Mouse (Mus musculus) right cerebral cortex, adult 18-20 months (tissue): ENCODE data around the gene Dennd4c.
"Not testable (repeated sequence)": the region's sequence is repeated elsewhere in the genome, so short reads cannot be mapped to it uniquely, and the experiment has no call there.

Experiments
- DNase-seq: peaks from one replicate; pipeline ENCODE4 v3.0.0; 2022; ENCODE audit warnings: mixed read lengths

Dennd4c gene

DNA sequence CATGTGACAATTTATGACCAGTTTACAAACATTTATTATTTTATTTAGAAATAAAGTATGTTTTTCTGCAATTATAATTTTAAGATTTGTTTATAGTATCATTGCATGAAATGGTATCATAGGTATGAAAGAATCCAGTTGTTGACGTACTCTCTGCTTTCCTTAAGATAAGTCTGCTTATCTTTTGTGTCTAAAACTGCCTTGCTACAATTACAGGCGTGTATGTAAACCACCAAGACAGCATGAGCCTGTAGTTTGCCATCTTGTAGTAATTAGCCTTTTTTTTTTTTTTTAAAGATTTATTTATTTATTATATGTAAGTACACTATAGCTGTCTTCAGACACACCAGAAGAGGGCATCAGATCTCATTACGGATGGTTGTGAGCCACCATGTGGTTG is 66.5 kb downstream of the Dennd4c start:
- DNase-seq: no peak

DNA sequence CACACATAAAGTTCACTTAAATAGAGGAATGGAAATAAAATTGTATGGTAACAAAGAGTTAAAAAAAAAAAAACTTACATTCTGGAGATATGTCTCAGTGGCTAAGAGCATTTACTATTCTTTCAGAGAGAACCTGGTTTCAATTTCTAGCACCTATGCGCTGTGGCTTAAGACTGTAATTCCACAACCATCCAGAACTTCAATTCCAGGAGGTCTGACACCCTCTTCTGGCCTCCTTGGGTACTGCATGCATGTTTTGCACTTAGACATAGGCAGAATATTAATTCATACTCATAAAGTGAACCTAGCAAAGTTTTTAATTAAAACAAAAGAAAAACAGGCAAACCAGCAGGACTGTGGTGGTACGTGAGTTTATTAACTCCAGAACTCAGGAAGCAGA is 74.8 kb downstream of the Dennd4c start:
- DNase-seq: peak; percentile 15

DNA sequence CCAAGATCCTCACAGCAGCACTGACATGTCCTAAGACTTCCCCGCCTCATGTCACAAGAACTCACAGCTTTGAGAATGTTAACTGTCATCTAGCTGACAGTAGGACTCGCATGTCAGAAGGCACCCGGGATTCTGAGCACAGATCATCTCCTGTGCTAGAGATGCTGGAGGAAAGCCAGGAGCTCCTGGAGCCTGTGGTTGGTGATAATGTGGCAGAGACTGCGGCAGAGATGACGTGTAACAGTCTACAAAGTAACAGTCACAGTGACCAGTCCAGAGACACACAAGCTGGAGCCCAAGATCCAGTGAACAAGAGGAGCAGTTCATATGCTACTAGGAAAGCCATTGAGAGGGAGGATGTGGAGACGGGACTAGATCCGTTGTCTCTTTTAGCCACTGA is 76.8 kb downstream of the Dennd4c start:
- peak; percentile 15 for DNase-seq

DNA sequence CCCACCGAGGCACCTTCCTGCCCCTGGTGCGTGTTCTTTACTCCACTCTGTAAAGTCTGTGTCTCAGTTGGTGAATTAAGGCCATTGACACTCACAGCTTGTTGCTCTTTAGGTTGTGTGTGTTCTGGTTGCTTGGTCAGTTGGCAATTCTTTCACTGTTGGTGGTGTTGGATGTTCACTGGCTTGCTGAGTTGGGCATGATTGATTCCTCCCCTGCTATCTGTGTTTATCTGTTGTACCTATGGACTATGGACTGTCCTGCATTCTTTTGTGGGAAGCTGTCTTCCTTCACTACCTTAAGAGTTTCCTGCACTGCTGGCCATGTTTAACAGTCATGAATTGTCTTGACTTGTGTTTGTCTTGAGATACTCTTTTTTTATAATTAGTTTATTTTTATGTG is 83.5 kb downstream of the Dennd4c start:
- no peak for DNase-seq

DNA sequence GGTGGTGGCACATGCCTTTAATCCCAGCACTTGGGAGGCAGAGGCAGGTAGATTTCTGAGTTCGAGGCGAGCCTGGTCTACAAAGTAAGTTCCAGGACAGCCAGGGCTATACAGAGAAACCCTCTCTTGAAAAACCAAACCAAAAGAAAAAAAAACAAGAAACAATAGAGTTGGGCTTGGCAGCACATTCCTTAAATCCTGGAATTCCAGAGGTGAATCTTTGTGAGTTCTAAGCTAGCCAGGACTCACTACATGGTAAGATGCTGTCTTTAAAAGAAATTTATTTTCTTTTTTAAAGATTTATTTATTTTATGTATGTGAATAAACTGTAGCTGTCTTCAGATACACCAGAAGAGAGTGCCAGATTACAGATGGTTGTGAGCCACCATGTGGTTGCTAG is 92.8 kb downstream of the Dennd4c start:
- not testable (repeated sequence) for DNase-seq

DNA sequence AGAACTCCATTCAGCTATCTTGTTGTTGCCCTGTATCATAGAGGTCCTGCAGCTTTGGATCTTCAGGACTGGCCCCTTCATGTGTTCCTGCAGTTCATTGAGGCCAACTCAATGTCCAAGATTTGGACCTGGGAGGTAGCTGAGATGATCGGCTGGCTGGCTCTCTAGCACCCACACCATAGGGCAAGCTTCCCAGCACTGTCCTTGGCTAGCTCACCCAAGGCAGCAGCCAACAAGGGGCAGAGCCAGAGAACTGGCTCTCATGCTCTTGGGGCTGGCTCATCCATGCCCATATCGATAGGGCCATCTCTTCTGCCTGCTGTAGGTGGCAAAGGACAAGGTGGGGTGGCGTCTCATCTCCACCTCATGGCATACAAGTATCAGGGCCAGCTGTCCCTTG is 97.0 kb downstream of the Dennd4c start:
- DNase-seq: no peak

DNA sequence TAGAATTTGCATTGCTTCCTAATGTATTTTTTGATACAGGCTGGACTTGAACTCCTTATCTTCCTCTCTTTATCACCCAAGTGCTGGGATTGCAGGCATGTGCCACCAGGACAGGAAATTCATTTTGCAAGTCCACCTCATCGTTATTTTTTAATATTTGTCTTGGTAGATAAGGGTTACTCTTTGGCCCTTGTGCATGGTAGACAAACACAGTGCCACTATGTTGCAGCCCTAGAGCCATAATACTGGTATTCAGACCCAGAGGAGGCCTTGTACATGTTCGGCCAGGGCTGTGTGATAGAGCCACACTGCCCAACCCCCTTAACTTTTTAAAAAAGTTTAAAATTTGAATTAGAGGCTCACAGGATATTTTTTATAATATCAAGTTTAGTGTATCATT is 98.9 kb downstream of the Dennd4c start:
- DNase-seq: no peak

DNA sequence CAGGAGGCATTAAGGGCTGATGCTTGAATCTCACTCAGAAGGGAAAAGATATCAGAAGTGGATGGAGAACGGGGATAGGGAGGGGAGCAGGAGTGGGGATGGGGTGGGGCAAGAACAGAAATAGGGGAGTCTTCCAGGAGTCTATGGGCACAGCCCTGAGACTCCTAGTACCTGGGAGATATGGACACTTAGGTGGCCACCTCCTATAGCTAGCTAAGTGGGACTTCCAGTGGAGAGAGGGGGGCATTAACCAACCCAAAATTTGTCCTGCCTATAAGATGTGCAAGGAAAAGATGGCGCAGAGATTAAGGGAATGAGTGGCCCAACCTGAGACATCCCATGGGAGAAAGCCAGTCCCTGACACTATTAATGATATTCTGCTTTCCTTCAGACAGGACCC is 103.0 kb downstream of the Dennd4c start:
- DNase-seq: no peak

DNA sequence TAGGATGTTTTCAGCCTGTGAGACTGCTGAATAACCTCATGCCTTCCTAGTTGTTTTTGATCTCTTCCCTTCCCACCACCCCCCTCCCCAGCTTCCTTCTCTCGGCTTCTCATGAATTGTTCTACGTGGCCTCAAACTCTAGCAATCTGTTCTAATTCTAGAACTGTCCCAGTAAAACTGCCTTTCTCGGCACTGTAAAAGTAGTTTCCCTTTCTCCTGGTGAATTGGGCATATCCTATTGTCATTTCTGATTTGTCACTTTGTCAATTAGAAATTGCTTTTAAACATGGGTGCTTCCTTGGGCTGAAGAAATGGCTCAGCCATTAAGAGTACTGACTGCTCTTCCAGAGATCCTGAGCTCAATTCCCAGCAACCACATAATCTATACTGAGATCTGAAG is 103.7 kb downstream of the Dennd4c start:
- DNase-seq: no peak

DNA sequence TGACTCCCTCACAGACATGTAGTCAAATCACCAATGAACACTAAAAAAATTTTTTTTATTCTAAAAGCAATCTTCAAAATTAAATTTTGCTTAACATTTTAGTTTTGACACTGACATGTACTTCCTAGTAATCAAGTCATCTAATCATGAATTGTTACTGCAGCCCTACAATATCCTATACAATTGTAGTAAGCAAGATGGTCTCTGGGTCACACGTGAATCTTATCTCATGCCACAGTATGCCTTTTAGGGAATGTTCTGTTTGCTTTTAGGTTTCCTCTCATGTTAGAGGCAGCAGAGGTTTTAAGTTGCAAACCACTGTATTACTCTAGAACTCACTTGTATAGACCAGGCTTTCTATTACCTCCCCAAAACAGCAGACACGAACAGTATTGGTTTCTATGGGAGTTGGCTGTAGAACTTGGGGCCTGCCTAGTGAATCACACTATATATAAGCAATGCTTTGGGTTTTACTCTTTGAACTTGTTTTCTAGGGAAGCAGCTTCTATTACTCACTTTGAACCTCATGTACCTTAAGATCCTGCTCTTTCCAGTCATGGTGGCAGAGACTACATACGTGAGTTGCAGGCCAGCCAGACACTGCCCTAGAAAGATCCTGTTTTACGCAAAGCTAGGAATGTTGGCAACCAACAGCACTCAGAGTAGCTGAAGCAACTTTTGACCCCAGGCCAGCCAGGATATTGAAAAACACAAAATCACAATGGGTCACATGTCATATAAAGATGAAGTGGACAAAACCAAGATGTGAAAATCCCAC is 104.6 kb downstream of the Dennd4c start:
- no peak for DNase-seq

DNA sequence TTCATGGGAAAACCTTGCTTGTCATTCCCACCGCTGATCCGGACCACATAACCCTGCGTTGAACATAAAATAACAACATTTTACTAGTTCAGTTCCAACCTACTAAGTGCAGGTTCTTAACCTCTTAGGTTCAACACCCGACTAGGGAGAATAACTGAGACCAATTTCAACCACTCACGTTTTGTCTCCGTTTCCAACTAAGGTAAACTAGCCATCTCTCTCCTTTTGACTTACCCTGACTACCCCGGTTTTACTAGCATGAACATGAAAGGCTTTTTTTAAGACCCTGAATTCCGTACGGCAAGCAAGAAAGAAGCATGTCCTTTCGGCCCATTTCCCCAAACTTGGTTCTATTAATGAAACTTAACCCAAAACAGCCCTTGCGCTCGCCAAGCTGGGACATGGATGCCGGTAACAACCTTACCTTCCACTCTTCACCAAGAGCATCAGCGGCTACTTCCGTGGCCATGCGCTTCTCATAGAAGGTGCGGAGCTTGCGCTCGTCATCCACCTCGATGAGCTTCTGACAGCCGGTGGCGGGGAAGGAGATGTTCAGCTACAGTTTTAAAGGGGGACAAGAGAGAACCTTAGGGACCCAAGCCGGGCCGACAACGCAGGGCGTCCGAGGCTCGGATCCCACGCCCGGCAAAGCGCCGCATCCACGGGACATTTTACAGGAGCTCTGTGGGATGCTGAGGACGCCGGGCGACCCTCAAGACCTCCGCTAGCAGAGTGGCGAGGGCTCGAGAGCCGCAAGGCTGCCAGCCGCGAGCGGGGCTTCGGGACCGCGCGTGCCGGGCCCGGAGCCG is 108.2 kb downstream of the Dennd4c start:
- no peak for DNase-seq

DNA sequence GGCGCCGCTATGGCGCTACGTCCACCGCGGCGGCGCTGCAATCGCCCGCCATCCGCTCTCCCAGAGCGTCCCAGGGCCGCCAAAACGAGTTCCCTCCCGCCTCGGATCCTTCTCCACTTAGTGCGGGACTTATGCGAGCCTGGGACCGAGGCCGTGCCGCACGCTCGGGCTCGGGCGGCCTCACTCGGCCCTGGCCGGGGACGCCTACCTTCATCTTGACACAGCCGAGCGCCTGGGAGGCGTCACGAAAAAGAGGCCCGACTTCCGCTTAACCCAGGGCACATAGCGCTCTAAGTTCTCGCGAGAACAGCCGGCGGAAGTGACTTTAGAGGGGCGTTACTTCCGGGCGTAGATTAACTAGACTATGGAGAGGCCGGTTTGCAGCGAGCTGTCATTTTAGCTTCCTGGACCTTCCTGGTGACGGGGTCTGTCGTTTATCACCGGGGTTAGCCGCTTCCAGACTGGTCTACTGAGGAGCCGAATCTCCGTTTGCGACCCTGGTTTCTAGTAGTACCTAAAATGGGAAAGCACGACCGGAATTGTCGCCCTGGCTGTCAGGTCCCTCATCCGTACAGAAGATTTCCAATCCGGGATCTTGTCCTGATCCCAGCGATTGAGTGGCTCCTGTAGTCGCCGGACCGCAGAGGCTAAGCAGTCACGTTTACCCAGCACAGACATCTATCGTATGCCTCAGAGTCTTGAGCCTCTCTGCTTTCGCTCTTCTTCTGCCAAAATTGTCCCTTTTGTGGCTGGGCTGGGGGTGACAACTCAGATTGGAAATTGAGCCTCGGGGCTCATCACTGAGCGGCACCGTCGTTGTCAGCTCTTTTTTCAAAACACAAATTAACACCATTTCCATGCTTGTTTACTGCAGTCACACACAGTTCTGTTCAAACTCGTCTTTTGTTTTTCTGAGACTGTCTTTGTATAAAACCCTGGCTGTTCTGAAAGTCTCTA is 109.0 kb downstream of the Dennd4c start, which contains the start of gene Rps6:
Gene Rps6 (minus strand): TSS at position 300 of the 957 bp plus-strand sequence.
- DNase-seq: peak; percentile 97

DNA sequence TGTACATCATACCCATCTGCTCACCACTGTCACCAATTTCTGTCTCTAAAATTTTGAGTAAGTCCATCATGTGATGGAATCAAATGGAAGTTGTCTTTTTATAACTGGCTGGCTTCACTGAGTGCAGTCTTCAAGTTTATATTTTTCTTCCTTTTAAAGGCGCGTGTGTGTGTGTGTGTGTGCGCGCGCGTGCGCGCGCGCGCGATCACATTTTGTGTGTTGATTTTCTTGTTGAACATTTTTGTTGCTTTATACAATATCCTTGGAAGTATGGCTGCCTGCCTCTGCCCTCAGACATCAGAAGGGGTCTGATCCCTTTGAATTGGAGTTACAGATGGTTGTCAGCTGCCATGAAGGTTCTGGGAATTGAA is 109.7 kb downstream of the Dennd4c start:
- no peak for DNase-seq

DNA sequence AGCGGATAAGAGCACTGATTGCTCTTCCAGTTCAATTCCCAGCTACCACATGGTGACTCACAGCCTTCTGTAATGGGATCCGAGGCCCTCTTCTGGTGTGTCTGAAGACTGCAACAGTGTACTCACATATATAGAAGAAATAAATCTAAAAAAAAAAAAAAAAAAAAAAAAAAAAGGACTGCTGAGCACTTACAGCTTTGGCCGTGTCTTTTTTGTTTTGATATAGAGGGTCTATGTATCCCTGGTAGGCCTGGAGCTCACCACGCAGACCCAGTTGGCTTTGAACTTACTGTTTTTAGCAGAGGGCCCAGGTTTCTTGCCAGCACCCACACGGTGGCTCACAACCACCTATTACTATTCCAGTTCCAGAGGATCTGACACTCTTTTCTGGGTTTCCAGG is 115.7 kb downstream of the Dennd4c start:
- DNase-seq: no peak

DNA sequence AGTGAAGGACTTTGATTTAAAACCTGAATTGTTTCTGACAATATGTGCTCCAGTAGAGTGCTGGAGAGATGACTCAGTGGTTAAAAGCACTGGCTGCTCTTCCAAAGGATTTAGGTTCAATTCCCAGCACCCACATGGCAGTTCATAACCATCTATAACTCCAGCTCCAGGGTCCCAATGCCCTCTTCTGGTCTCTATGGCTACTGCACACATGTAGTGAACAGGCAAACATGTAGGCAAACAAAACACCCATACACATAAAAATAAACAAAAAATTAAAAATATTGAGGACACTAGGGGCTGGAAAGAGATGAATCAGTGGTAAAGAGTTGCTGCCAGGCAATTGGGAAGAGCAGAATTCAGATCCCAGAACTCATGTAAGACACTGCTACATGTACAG is 123.6 kb downstream of the Dennd4c start:
- no peak for DNase-seq

DNA sequence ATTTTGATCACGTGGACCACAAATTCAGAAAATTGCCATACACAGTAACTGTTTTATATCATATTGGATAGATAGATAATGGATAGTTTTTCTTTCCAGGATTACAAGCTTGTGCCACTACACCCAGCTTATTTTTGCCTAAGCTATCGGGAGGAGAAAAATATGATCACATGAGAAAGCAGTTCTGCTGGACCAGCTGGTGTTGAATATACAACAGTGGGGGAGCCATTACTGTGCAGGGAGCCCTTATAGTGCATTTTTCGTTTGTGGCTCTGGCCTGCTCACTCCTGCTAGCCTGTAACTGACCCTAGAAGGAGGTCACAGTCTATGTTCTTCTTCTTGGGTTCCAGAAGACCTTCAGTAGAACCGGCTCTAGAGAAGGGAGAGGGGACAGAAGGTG is 124.7 kb downstream of the Dennd4c start:
- no peak for DNase-seq

DNA sequence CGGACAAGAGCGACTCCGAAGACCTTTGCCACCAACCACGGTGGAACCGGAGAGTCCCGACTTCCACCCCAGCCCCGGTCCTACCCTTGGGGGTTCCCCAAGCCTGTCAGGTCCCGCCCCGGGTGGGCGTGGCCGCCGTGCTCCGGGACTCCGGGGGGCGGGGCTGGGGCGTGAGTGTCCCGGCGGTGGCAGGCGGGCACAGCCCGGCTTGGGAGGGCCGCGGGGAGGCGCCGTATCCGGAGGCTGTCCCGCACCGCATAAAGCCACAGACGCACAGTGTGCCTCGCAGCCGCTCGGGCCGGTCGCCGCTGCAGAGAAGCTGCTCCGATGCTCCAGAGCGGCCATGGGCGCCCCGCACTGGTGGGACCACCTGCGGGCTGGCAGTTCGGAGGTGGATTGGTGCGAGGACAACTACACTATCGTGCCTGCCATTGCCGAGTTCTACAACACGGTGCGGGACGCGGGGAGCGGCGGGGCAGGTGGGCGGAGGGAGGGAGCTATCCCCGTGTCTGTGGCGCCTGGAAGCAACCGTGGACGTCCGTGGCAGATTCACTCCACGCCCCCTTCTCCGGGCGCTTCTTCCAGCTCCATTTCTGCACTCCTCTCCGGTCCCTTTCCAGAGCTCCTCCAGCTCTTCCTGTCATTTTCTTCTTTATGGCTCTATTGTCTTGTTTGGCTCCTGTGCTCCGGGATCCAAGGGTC is 125.9 kb downstream of the Dennd4c start, which contains the start of gene Acer2:
Gene Acer2 (plus strand): TSS at position 251 of the 702 bp plus-strand sequence.
- peak; percentile 85 for DNase-seq

DNA sequence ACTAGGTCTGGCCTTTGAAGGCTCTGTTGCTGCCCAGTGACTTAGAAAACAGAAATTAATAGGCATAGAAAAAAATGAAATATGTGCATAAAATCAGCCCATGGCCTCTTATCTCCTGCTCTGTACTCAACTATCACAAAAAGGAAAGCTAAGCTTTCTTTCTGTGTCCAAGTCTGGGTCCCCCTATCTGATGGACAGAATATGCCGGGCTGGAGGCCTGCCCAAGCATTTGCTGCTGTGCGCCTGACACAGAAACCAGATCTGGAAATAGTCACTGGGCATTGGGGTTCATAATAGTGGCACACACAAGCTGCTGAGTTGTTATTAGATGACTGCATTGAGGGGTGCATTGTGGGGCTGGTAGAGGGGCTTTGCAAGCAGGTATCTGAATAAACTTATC is 131.1 kb downstream of the Dennd4c start:
- DNase-seq: no peak

DNA sequence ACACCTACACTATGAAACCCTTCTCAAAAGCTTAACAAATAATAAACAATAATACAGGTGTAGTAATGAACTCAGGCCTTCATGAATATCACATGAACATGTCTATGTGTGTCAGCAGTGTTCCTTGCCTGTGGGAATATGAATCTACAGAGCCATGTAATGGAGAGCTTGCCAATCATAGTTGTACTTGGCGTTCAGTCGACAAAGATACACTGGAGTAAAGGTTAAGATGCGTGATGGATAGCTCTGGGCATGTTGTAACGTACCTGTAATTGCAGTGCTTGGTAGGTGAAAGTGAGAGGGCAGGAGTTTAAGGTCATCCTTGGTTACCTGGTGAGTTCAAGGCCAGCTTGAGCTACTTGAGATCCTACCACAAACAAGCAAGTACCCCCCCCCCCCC is 132.8 kb downstream of the Dennd4c start:
- DNase-seq: no peak

DNA sequence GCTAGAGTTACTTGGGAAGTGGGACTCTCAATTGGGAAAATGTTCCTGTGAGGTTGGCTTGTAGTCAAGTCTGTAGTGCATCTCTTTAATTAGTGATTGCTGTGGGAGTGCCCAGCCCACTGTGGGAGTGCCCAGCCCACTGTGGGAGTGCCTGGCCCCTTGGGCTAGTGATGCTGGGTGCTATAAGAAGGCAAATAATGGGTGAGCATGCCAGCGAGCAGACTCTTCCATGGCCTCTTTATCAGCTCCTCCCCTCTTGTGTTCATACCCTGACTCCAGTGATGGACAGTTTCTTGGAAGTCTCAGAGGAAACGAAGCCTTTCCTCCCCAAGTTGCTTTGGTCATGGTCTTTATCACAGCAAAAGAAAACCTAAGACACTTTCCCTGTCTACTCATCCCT is 134.1 kb downstream of the Dennd4c start:
- DNase-seq: no peak

DNA sequence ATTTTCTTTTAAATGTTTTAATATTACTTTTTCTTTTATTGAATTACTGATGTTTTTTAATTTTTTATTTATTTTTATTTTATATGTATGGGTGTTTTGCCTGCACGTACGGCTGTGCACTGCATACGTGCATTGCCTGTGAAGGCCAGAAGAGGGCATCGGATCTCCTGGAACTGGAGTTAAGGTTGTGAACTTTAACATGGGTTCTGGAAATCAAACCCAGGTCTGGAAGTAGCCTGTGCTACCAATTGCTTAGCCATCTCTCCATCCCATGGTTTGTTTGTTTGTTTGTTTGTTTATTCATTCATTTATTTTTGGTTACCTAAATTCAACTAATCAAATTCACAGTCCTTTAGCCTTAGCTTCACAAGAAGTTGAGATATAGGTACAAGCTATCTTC is 136.6 kb downstream of the Dennd4c start:
- DNase-seq: no peak

DNA sequence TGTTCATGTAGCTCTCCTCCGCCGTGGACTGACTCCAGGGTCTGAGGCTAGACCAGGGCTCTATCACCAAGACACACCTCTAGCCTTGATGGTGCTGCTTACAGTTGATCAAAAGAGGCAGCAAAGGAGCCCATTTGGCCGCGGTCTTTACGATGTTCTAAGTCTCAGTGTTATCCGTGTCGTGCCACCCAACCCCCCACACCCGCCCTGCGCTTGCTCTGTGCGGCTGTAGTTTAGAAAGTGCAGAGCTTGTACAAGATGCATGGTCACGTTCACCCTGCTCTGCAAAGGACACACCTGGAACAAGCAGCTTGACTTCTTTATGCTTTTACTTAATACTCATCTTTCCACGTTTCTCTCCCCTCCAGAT is 137.4 kb downstream of the Dennd4c start:
- no peak for DNase-seq
